Mouse (Mus musculus) embryonic facial prominence, embryonic 12.5 days (tissue): ENCODE measurements at regions not wholly inside any gene's neighbourhood (a gene's known extent, or its start where the extent isn't known, plus 50 kb on each side); places are given as distances from the start of the nearest gene placed in this dataset.

Source experiments
- ATAC-seq: fragments of 200-750 bp; cut with Nextera tagmentation; 2 replicates; pipeline ENCODE4 v1.8.0; 2017; ENCODE audit not compliant: insufficient number of reproducible peaks, insufficient read depth, low FRiP score, low TSS enrichment
- H3K27ac ChIP-seq: fragments of 300-500 bp; sonication (generic); 2 replicates; pipeline ENCODE4 v1.5.1; 2016; ENCODE audit warnings: mild to moderate bottlenecking
- H3K27me3 ChIP-seq: fragments of 300-500 bp; sonication (generic); 2 replicates; pipeline ENCODE4 v1.6.1; 2016; ENCODE audit warnings: mild to moderate bottlenecking, moderate library complexity
- H3K36me3 ChIP-seq: fragments of 300-500 bp; sonication (generic); 2 replicates; pipeline ENCODE4 v1.6.1; 2016; ENCODE audit warnings: mild to moderate bottlenecking
- H3K4me1 ChIP-seq: fragments of 300-500 bp; sonication (generic); 2 replicates; pipeline ENCODE4 v1.6.1; 2016
- H3K4me2 ChIP-seq: fragments of 300-500 bp; sonication (generic); replicated peaks from 2 replicates; pipeline ENCODE4 v1.6.1; 2016; ENCODE audit warnings: mild to moderate bottlenecking, moderate library complexity
- H3K4me3 ChIP-seq: fragments of 300-500 bp; sonication (generic); 2 replicates; pipeline ENCODE4 v1.5.1; 2016; ENCODE audit warnings: mild to moderate bottlenecking
- H3K9ac ChIP-seq: fragments of 300-500 bp; sonication (generic); 2 replicates; pipeline ENCODE4 v1.6.1; 2016; ENCODE audit warnings: mild to moderate bottlenecking, moderate library complexity
- H3K9me3 ChIP-seq: fragments of 300-500 bp; sonication (generic); 2 replicates; pipeline ENCODE4 v1.6.1; 2016; ENCODE audit warnings: mild to moderate bottlenecking, moderate library complexity
- whole genome bisulfite sequencing: fragments of 180-500 bp; shearing (Covaris S2); methylation state at CpG from one replicate; pipeline ENCODE4 v1.1.7; 2016; 5-methylcytosine and 5-hydroxymethylcytosine counted together

- WGBS = 69% methylated on average over 4 of the region's 4 CpGs
- Histone ChIP-seq H3K27me3 (peaks cover 3% of the 10 kb centered on the region; the same call in 1 of the 2 replicates), H3K9me3 (no peaks in the 10 kb centered on the region), H3K4me2 (no peak overlapping the region), H3K36me3 (no peaks in the 10 kb centered on the region), H3K27ac (no peak overlapping the region), H3K4me1 (no peaks in the 10 kb centered on the region), H3K4me3 (no peak overlapping the region), H3K9ac (no peak overlapping the region)
- ATAC-seq = no peak; the same call in 1 of the 2 replicates
Observed at GRCm38 (mm10) chr4:143020658-143021057, 192.1 kb downstream of the Prdm2 start.

GRCm38 (mm10) chr4:143012900-143013299 is 199.9 kb downstream of the Prdm2 start:
- Histone ChIP-seq H3K4me3 (no peak overlapping the region), H3K27me3 (no peaks in the 10 kb centered on the region; the same call in 1 of the 2 replicates), H3K4me2 (no peak overlapping the region), H3K4me1 (peaks cover 3% of the 10 kb centered on the region; the same call in 1 of the 2 replicates), H3K9ac (no peak overlapping the region), H3K27ac (no peak overlapping the region), H3K9me3 (no peaks in the 10 kb centered on the region), H3K36me3 (no peaks in the 10 kb centered on the region)
- ATAC-seq = no peak
- 58% methylated on average over 8 of the region's 8 CpGs for WGBS

- no peaks in the 10 kb centered on the region for H3K36me3 ChIP-seq
- no peak overlapping the region for H3K4me3 ChIP-seq
- 42% methylated on average over 13 of the region's 13 CpGs for WGBS
- H3K27ac ChIP-seq = no peak overlapping the region
- no peaks in the 10 kb centered on the region for H3K27me3 ChIP-seq
- ATAC-seq = no peak
- no peak overlapping the region for H3K4me2 ChIP-seq
- H3K4me1 ChIP-seq = peaks cover 7% of the 10 kb centered on the region; the same call in 1 of the 2 replicates
- H3K9ac ChIP-seq = no peak overlapping the region
- H3K9me3 ChIP-seq = no peaks in the 10 kb centered on the region
Observed at GRCm38 (mm10) chr4:143001961-143002360, 210.8 kb downstream of the Prdm2 start.

GRCm38 (mm10) chr4:143001486-143001885 is 211.3 kb downstream of the Prdm2 start:
- Histone ChIP-seq H3K27ac (no peak overlapping the region), H3K9me3 (no peaks in the 10 kb centered on the region), H3K9ac (no peak overlapping the region), H3K27me3 (no peaks in the 10 kb centered on the region), H3K4me3 (no peak overlapping the region), H3K4me1 (peaks cover 7% of the 10 kb centered on the region; the same call in 1 of the 2 replicates), H3K4me2 (no peak overlapping the region), H3K36me3 (no peaks in the 10 kb centered on the region)
- 64% methylated on average over 5 of the region's 5 CpGs for WGBS
- no peak for ATAC-seq

- ATAC-seq = no peak
- WGBS = 71% methylated on average over 4 of the region's 4 CpGs
- Histone ChIP-seq H3K4me1 (peaks cover under 1% of the 10 kb centered on the region; the same call in 1 of the 2 replicates), H3K36me3 (no peaks in the 10 kb centered on the region), H3K9ac (no peak overlapping the region), H3K27me3 (no peaks in the 10 kb centered on the region), H3K4me2 (no peak overlapping the region), H3K9me3 (no peaks in the 10 kb centered on the region), H3K27ac (no peak overlapping the region), H3K4me3 (no peak overlapping the region)
Observed at GRCm38 (mm10) chr4:142996406-142996805, 216.4 kb downstream of the Prdm2 start.

- no peak overlapping the region for H3K4me3 ChIP-seq
- no peaks in the 10 kb centered on the region for H3K4me1 ChIP-seq
- no peaks in the 10 kb centered on the region for H3K36me3 ChIP-seq
- ATAC-seq = no peak
- H3K27ac ChIP-seq = no peak overlapping the region
- H3K9me3 ChIP-seq = no peaks in the 10 kb centered on the region
- no peak overlapping the region for H3K4me2 ChIP-seq
- no peak overlapping the region for H3K9ac ChIP-seq
- no peaks in the 10 kb centered on the region for H3K27me3 ChIP-seq
- 75% methylated on average over 4 of the region's 4 CpGs for WGBS
Observed at GRCm38 (mm10) chr4:142991401-142991800, 221.4 kb downstream of the Prdm2 start.

GRCm38 (mm10) chr4:142989175-142989574 is 223.6 kb downstream of the Prdm2 start:
- no peaks in the 10 kb centered on the region for H3K4me1 ChIP-seq
- ATAC-seq = no peak
- H3K27me3 ChIP-seq = no peaks in the 10 kb centered on the region
- no peaks in the 10 kb centered on the region for H3K9me3 ChIP-seq
- 2% methylated on average over 8 of the region's 8 CpGs for WGBS
- peak overlapping the region; percentile 28 for H3K4me2 ChIP-seq
- H3K9ac ChIP-seq = no peak overlapping the region
- H3K36me3 ChIP-seq = no peaks in the 10 kb centered on the region
- no peak overlapping the region for H3K4me3 ChIP-seq
- H3K27ac ChIP-seq = no peak overlapping the region

- Histone ChIP-seq H3K9ac (no peak overlapping the region), H3K36me3 (no peaks in the 10 kb centered on the region), H3K4me2 (no peak overlapping the region), H3K27me3 (no peaks in the 10 kb centered on the region), H3K4me1 (peaks cover 13% of the 10 kb centered on the region; the same call in 1 of the 2 replicates), H3K27ac (no peak overlapping the region), H3K9me3 (no peaks in the 10 kb centered on the region), H3K4me3 (no peak overlapping the region)
- ATAC-seq = no peak
- WGBS = 32% methylated on average over 6 of the region's 6 CpGs
Observed at GRCm38 (mm10) chr4:142983295-142983624, 229.5 kb downstream of the Prdm2 start.

- Histone ChIP-seq H3K9me3 (no peaks in the 10 kb centered on the region), H3K4me2 (no peak overlapping the region), H3K36me3 (no peaks in the 10 kb centered on the region), H3K4me1 (peaks cover 13% of the 10 kb centered on the region; the same call in 1 of the 2 replicates), H3K4me3 (no peak overlapping the region), H3K9ac (no peak overlapping the region), H3K27ac (no peak overlapping the region), H3K27me3 (no peaks in the 10 kb centered on the region)
- ATAC-seq = 0 out of 2 replicates have a peak, but pooled peaks have one; percentile 60
- WGBS = 48% methylated on average over 8 of the region's 8 CpGs
Observed at GRCm38 (mm10) chr4:142982585-142983294, 230.1 kb downstream of the Prdm2 start.

- Histone ChIP-seq H3K4me1 (no peaks in the 10 kb centered on the region), H3K27ac (no peak overlapping the region), H3K36me3 (no peaks in the 10 kb centered on the region), H3K4me3 (no peak overlapping the region), H3K4me2 (no peak overlapping the region), H3K9ac (no peak overlapping the region), H3K9me3 (no peaks in the 10 kb centered on the region), H3K27me3 (no peaks in the 10 kb centered on the region)
- WGBS = 72% methylated on average over 11 of the region's 11 CpGs
- ATAC-seq = no peak
Observed at GRCm38 (mm10) chr4:142975620-142976019, 237.2 kb downstream of the Prdm2 start.

GRCm38 (mm10) chr4:142970040-142970439 is 242.8 kb downstream of the Prdm2 start:
- Histone ChIP-seq H3K4me2 (no peak overlapping the region), H3K9me3 (no peaks in the 10 kb centered on the region), H3K27ac (no peak overlapping the region), H3K9ac (no peak overlapping the region), H3K36me3 (no peaks in the 10 kb centered on the region), H3K27me3 (no peaks in the 10 kb centered on the region), H3K4me1 (peaks cover 4% of the 10 kb centered on the region; the same call in 1 of the 2 replicates), H3K4me3 (no peak overlapping the region)
- no peak for ATAC-seq
- 88% methylated on average over 4 of the region's 4 CpGs for WGBS

GRCm38 (mm10) chr4:142967604-142968003 is 245.2 kb downstream of the Prdm2 start:
- WGBS = 89% methylated on average over 2 of the region's 2 CpGs
- H3K4me2 ChIP-seq = no peak overlapping the region
- H3K4me1 ChIP-seq = peaks cover 9% of the 10 kb centered on the region; the same call in 1 of the 2 replicates
- no peaks in the 10 kb centered on the region for H3K9me3 ChIP-seq
- H3K9ac ChIP-seq = no peak overlapping the region
- no peak overlapping the region for H3K4me3 ChIP-seq
- no peak for ATAC-seq
- no peak overlapping the region for H3K27ac ChIP-seq
- H3K36me3 ChIP-seq = no peaks in the 10 kb centered on the region
- no peaks in the 10 kb centered on the region for H3K27me3 ChIP-seq
